Mouse (Mus musculus) spleen, adult 2 months (tissue): ENCODE results near the gene Drc1.

Experiments
- CTCF ChIP-seq: fragments of 200-500 bp; IDR thresholded peaks from 2 replicates; pipeline ENCODE4 v1.5.1; 2011; ENCODE audit warnings: mild to moderate bottlenecking, inconsistent platforms; ENCODE audit not compliant: insufficient read depth, insufficient read length, insufficient replicate concordance; ENCODE audit errors: extremely low read depth
- POLR2A ChIP-seq: fragments of 200-500 bp; IDR thresholded peaks from 2 replicates; pipeline ENCODE4 v1.6.1; 2011; ENCODE audit warnings: low read depth, low read length, inconsistent platforms

DNA sequence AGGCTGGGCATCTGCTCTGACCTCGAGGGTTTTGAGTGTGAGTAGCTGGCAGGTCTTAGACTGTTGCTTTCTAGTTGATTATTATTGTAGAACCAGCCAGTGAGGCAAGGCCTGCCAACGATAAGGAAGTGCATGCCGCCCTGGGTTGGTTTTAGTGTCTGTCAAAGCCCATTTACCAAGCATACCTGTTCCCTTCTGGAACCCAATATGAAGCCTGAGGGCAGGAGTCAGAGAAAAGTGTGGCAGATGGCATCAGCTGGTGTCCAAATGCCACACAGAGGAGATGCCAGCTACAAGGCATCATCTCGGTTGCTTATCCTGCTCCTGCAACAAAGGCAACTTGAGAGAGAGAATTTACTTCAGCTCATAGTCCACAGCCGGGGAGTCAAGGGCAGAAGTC is 59.6 kb downstream of the Drc1 start:
- TF ChIP-seq CTCF (no peak), POLR2A (no peak)
